ENCODE assay signal across 11 mouse cellular contexts in the genomic region with DNA sequence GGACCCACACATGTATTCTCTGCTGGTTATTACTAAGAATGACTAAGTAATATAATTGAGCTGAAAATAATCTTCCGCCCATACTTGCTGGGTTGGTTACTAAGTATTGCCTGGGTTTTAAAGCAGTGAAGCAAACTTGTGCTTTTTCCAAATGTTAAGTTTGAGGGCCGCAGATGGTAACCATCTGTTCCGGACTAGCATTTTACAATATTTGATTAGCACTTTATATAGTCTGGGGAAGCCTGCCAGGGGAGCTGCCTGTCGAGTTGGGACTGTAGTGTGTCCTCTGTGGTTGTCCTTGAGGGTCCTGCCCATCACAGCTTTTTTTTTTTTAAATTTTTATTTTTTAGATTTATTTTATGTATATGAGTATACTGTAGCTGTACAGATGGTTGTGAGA. TPM values are rescaled to one million over a fixed set of nuclear protein-coding genes. Genes with fewer than 3 reads are reported as not detected.
DNase-seq lines count a peak whose midpoint lies in the region; ATAC-seq lines count a peak whose summit lies in the region.
"Had no signal": no experiment of that assay in that cellular context is flagged by ENCODE, and none has a peak within 500 bp of the region (broad histone marks: within the 10 kb centered on the region; RNA-seq: fewer than 3 reads in every experiment).

No protein-coding gene starts in this region.

- WGBS in embryonic facial prominence, embryonic 14.5 days, result 36% methylated on average over 4 of the region's 4 CpGs
- WGBS in embryonic facial prominence, embryonic 10.5 days, result 78% methylated on average over 4 of the region's 4 CpGs

- H3K27ac ChIP-seq in embryonic facial prominence, embryonic 14.5 days (replicated peaks; ENCODE audit: low read depth, low read length), result no peak overlapping the region
- no peak overlapping the region for H3K27ac ChIP-seq in embryonic facial prominence, embryonic 10.5 days (replicated peaks)
- H3K27ac ChIP-seq: macrophage had no signal

- no peaks in the 10 kb centered on the region for H3K9me3 ChIP-seq in embryonic facial prominence, embryonic 14.5 days (ENCODE audit: control insufficient read depth, low read length)
- H3K9me3 ChIP-seq in embryonic facial prominence, embryonic 10.5 days, result no peaks in the 10 kb centered on the region

- no peak for ATAC-seq in embryonic facial prominence, embryonic 14.5 days (ENCODE audit: low read depth)
- ATAC-seq: intestine, embryonic 16.5 days; Patski had no signal

- no peak overlapping the region for H3K4me3 ChIP-seq in embryonic facial prominence, embryonic 14.5 days (ENCODE audit: low read depth, low read length)
- no peak overlapping the region for H3K4me3 ChIP-seq in embryonic facial prominence, embryonic 10.5 days

- H3K4me2 ChIP-seq in embryonic facial prominence, embryonic 14.5 days (ENCODE audit: low read depth, low read length), result no peak overlapping the region

- no peaks in the 10 kb centered on the region for H3K36me3 ChIP-seq in embryonic facial prominence, embryonic 14.5 days (ENCODE audit: control insufficient read depth, insufficient read depth, low read length)
- H3K36me3 ChIP-seq in embryonic facial prominence, embryonic 10.5 days (replicated peaks), result no peaks in the 10 kb centered on the region

- no peak overlapping the region for H3K9ac ChIP-seq in embryonic facial prominence, embryonic 14.5 days (ENCODE audit: low read depth, low read length)

- peak; percentile 77 for DNase-seq in embryonic facial prominence, embryonic 14.5 days (ENCODE audit: low spot score)
- no peak for DNase-seq in embryonic facial prominence, embryonic 10.5 days (ENCODE audit: low spot score)
- DNase-seq in kidney, postnatal 4 days, result peak; percentile 61 to 68
- no peak for DNase-seq in kidney, adult 18-20 months
- DNase-seq in layer of hippocampus, postnatal 36 days, result peak; percentile 59 to 65
- peak; percentile 77 to 84 for DNase-seq in right cerebral cortex, adult 2 months (ENCODE audit: low spot score in 2 of 2)
- no peak for DNase-seq in spleen, adult 12 weeks (ENCODE audit: low spot score)
- DNase-seq in adrenal gland, adult (ENCODE audit: inconsistent age in 2 of 2, low spot score in 1 of 2), result no peak

- peaks cover 18% of the 10 kb centered on the region for H3K4me1 ChIP-seq in embryonic facial prominence, embryonic 14.5 days (ENCODE audit: control insufficient read depth, insufficient read depth, low read length)
- peaks cover 54% of the 10 kb centered on the region for H3K4me1 ChIP-seq in embryonic facial prominence, embryonic 10.5 days

- no peaks in the 10 kb centered on the region for H3K27me3 ChIP-seq in embryonic facial prominence, embryonic 14.5 days (replicated peaks; ENCODE audit: control insufficient read depth, insufficient read depth, low read length)
- H3K27me3 ChIP-seq in embryonic facial prominence, embryonic 10.5 days (replicated peaks; ENCODE audit: low read depth, poor library complexity, severe bottlenecking), result no peaks in the 10 kb centered on the region
- H3K27me3 ChIP-seq: Patski had no signal

RNA-seq across cellular contexts. Expression of gene Lyrm9, which starts 5.3 kb away (rescaled TPM):
- 10.5 and 14.2 TPM in 2 replicates for polyA plus RNA-seq in embryonic facial prominence, embryonic 14.5 days (2014; fragmentation: Nextera tagmentation; extraction: Ambion mirVana)
- 18.9 and 24.5 TPM in 2 replicates for polyA plus RNA-seq in embryonic facial prominence, embryonic 10.5 days (2016; fragmentation: Nextera tagmentation; extraction: Ambion mirVana)
- 10 to 100 TPM; 14.9 to 22.3 TPM for total RNA-seq in layer of hippocampus, postnatal 36 days (2021)

Comparison
In these comparisons a context has a peak if more than half of its experiments do, and no peak if none do; other contexts are left out.
1. DNase-seq: peak in embryonic facial prominence, embryonic 14.5 days (single experiment), kidney, postnatal 4 days (2 of 2), layer of hippocampus, postnatal 36 days (2 of 2) and right cerebral cortex, adult 2 months (2 of 2); none in embryonic facial prominence, embryonic 10.5 days (single experiment), kidney, adult 18-20 months (single experiment), spleen, adult 12 weeks (single experiment) and adrenal gland, adult (0 of 2).